Mouse (Mus musculus) frontal cortex, postnatal 10 days (tissue): Measurements from ENCODE around the gene Olfr221.
A peak's percentile ranks its signal among the peaks of the same experiment; 100 is the strongest.
"Not testable (repeated sequence)": the region's sequence is repeated elsewhere in the genome, so short reads cannot be mapped to it uniquely, and the experiment has no call there.

Experiments used
- DNase-seq, 2 experiments: peaks; one replicate each; pipeline ENCODE4 v3.0.0; 2022; ENCODE audit warnings: low spot score in 2 of 2, mixed read lengths in 1 of 2

The Olfr221 gene

DNA sequence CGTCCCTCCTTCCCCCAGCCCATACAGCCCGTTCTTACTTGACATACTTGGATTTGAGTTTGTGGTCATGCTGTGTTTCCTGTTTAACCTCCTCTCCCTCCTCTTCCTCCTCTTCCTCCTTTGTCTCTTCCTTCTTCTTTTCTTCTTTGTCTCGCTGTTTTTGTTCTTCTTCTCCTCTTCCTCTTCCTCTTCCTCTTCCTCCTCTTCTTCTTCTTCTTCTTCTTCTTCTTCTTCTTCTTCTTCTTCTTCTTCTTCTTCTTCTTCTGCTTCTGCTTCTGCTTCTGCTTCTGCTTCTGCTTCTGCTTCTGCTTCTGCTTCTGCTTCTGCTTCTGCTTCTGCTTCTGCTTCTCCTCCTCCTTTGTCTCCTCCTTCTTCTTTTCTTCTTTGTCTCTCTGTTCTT, at the start of gene Olfr221:
TSS of gene Olfr221 (minus strand) at position 101 of the 400 bp plus-strand sequence.
- not testable (repeated sequence) for DNase-seq

DNA sequence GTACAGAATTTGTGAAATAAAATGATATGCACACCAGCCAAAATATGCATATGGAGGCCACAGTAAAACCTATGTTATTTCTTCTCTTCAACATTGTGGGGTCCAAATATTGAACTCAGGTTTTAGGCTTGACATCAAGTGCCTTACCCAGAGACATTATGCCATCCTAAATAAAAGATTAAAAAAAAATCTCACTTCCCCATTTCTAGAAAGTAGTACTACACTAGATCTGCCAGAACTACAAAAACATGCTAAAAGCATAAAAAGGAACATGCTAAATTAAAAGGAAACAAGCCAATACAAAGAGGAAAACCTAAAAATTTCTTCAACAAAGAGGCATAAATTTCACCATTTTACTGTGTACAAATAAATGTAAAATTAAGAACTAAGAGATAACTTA, 40.8 kb upstream of the Olfr221 start:
- DNase-seq, result no peak

DNA sequence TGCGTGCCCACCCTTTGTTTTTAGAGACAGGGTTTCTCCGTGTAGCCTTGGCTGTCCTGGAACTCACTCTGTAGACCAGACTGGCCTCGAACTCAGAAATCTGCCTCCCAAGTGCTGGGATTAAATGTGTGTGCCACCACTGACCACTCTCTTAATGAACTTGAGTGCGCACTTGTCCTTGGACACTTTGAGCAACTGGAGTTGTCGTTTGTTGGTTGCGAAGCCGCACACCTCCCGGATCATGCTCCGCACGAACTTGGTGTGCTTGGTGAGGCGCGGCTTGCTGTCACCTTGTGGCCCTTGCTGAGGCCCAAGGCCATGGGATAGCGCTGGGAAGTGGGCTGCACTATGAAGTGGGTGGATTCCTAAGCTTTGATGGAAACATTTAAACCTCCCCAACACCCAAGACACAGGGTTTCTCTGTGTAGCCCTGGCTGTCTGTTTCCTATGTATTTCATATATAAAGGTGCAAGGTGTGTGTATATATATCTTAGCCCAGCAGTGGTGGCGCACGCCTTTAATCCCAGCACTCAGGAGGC, 29.4 kb upstream of the Olfr221 start:
- no peak for DNase-seq

DNA sequence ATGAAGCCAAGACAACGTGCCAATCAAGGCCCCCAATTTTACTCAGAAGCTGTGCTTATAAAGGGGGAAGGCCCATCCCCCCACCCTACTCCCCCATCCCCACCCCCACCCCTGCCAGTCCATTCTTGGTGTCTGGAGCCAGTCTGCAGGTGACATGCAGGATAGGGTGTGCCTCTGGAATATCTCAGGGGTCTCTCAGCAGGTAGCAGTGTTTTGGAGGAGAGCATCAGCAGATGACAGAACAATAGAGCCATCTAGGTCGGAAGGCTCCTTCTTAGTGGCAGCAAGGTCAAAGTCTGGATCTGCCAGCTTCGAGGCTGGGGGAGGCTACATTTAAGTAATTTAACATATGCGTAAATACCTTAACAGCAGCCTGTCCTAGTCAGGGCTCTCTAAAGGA, 23.9 kb upstream of the Olfr221 start:
- no peak for DNase-seq

DNA sequence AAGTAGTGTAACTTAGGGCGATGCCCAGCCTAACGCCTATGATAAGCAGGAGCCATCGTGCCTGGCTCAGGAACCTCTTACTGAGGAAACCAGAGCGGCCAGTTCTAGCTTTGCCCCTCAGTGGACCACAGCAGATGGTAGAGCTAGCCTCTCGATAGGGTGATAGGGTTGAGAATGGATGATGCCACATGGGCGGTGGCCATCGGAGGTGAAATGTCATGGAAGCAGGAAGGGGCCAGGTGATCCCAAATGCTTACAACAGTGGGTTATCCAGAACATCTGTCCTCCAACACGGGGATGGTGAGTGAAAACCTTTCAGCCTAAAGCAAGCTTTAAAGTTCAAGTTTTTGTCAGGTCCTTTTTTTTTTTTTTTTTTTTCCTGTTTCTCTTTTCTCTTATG, 19.5 kb upstream of the Olfr221 start:
- DNase-seq, result no peak

DNA sequence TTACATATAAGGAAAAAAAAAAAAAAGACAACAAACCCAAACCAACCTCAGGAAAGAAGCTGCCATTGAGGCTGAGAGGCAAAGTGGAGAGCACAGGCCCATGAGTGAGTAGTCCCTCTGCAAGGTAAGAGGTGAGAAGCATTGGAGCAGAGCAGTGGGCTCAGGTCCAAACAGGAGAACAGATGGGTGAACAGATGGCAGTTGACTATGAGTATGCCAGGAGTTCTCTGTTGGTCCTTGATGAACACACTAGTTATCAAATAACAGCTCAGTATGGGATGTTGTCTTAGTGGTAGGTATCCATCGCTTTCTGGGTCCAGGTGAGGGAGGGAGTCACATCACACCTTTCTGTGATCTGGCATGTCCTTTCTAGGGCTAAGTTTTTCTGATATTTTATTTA, 18.5 kb upstream of the Olfr221 start:
- DNase-seq, result no peak

DNA sequence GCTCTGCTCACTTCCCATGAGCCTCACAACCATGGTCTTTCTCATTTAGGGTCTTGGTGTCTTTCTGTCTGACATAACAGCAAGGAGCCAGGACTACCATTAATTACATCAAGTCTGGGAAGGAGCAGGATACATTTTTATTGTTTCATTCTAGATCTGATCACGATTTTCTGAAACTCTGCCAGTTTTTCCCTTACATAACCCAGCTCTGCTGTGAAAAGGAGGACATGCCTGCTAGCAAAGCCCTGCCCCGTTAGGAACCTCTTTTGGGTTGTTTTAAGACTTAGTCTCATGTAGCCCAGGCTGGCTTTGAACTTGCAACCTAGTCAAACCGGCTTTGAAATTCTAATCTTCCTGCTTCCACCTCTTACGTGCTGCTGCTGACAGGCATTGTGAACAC, 17.7 kb upstream of the Olfr221 start:
- no peak for DNase-seq

DNA sequence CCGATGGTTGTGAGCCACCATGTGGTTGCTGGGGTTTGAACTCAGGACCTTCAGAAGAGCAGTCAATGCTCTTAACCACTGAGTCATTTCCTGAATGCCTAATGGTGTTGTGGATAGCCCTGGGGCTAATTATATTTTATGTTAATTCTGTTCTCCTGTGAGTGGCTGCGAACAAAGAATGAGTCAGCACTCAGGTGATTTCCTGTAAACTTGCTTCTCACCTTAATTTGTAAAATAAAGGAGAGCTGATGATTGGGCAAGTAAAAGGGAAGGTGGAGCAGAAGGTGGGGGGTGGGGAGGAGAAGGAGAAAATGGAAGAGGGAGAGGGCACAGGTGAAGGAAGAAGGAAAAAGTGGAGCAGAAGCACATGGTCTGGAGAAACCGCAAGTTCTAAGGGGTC, 10.5 kb upstream of the Olfr221 start:
- DNase-seq, result not testable (repeated sequence)

DNA sequence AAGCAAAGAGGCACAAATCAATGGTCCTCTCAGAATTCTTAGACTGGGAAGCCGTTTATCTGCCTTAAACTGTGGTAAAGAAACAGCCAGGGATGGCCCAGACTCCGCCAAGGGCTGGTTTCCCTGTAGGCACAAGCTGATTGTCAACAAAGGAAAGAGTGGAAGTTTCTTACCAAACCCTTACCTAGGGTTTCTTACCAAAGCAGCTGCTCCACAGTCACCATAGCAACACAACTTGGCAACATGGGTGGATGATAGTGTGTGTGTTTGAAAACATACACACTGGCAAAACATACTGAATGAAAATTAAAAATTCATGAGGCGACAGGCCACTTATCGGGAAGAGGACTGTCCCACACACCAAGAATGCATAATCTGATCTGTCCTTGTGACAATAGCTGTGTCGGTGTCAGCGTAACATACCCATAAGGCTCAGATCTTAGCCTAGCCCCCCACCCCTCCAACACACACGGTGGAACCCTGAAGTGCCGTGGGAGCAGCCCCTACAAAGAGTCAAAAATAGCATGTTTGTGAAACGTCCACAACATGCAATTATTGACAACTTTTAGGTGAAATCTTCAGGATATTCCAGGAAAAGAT, 3.8 kb upstream of the Olfr221 start:
- DNase-seq, result no peak

DNA sequence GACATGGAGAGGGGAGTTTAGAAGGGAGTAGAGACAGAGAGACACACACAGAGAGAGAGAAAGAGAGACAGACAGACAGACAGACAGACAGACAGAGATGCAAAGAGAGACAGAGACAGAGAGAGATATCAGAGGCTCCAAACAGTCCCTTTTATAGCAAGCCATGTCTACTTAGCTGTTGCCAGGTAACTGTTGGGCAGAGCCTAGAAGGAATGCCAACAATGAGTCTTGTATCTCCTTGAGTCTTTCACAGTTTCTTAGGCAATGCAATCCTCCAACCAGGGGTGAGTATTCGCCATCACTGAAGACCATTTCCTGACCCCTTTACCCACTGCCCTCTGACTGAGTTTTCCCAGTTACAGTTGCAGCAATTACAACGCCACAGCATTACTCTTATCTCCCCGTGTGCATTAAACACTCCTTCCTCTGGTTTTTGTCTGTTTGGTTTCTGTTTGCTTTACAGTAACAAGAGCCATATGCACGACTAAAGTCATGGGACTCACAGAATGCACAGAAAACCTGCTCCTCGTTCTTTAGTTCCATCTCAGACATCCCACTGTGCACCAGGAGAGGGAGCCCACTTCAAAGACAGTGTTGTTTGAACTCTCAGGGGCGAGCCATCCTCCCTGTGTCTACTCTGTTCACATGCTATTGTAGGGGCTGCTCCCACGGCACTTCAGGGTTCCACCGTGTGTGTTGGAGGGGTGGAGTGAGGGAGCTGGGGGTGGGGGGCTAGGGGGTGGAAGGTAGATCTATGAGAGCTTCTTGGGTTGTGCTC, 2.8 kb upstream of the Olfr221 start:
- peak in 1 of 2 experiments; percentile 27 for DNase-seq

DNA sequence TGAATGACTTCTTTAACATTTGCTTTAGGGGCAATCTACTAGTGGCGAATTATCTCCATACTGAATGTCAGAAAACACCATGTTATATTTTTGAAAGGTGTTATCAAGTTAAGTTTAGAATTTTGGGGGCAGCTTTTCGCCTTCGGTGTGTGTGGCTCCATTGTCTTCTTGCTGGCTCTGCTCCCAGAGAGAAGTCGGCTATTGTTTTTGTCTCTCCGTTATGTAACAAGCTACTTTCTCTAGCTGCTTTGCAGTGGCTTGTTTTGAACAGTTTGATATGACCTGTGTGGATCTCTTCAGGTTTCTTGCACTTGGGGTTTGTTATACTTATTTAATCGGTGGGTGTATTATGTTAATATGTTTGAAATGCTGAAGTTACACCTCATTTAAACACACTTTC, 1.2 kb upstream of the Olfr221 start:
- no peak for DNase-seq

DNA sequence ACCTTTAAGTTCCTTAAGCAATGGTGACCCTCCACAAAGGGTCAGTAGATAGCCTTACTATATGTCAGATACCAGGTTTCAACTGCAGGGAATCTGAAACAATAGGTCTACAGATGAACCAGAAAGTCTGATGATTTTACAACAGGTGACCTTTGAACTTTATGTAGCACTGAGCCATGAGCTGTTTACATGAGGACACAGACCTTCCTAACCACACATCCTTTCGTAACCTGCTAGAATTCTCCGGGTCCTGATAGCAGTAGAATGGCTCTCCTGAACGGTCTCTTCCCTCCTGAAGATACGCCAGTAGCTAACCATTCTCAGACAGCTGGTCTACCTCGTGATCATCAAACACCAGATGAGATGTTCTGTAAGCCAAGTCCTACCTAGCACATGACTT, 2.9 kb downstream of the Olfr221 start:
- no peak for DNase-seq

DNA sequence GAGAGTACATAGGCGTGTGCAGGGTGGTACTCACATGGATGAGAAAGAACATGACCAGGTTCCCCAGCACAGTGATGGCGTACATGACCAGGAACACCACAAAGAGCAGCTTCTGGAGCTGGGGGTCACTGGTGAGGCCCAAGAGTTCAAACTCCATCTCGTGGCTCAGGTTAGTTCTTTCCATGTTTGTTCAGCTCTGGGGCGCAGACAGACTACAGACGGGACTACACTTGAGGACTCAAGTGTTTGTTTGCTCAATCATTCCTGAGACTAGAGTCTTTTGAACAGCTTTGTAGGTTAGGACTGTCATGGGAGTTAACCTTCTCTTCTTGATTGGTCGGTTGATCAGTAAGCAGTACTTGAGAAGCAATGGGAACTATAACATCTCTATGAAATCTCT, 6.3 kb downstream of the Olfr221 start:
- DNase-seq, result no peak

DNA sequence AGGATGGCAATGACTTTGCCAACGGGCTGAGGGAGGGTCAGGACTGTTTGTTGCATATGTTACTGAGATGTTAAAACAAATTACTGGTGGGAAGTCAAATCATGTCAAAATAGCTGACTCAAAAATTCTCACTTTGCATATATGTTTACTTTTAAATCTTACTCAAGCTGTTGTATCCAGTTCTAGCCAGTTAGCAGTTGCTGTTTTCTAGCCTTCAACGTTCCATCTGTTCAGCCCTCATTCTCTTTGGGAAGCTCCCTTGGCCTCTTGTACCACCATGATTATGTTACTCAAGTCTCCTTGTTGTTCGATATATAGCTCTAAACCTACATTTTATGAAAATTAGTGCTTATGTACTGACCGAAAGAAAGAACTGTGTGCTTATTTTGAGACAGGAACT, 15.9 kb downstream of the Olfr221 start:
- DNase-seq, result no peak

DNA sequence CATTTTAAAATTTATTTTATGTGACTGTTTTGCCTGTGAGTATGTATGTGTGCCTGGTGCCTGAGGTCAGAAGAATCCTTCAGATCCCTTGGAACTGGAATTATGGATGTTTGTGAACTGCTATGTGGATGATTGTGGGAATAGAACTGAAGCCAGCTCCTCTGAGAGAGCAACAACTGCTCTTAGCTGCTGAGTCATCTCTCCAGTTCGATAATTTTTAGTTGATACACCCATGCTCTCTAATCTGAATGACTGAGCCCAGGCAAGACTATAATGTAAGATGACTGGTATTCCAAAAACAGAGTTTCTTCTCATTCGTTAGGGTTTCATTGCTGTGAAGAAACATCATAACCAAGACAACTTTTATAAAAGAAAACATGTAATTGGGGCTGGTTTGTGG, 18.1 kb downstream of the Olfr221 start:
- no peak for DNase-seq

DNA sequence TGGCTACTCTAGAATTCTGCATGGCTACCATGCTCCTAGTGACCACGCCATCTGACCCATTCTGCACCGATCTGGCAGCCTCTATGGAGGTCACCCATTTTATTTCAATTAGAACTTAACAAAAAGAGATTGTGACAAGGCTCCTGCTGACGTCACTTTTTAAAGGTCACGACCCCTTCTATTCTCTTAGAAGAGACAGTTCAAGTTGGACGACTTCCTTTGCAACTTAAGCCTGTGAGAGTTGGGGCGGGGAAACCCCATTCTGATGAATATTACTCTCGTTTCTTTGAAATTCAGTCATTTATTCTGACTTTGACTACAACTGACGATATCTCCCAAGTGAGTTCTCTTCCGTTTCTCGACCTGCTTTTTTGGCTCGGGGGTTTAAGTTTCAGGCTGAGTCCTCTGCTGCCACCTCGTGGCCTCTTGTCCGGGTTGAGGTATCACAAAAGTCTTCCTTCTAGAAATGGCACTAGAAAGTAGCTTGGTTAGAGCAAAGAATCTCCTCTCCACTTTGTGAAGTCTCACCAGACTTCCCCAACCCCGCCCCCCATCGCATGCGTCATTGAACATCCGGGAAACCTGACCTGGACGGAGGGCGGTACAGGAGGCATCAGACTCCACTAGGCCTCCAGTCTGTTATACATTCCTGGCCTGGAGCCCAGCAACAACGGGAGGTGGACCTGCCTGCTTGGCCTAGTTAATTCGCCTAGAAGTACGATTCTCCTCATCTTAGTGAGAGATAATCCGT, 19.4 kb downstream of the Olfr221 start:
- peak; percentile 77 to 82 for DNase-seq

DNA sequence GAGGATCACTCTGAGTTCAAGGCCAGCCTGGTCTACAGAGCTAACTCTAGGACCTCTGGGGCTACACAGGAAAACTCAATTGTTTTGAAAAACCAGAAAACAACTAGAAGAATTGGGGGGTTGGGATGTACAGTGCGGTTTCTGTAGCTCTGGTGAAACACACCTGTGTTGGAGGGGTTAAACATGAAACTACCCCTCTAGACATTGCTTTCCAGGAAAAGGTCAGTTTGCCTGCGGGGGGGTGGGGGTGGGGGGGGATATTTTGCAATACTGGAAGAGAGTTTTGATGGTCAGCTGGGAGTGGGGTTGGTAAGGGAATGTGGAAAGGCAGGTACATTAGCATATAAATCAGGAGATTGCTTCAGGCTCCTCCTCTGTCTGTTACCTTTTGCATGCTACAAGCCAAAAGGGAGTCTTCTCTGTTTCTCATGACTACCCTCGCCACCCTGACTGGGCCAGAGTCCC, 20.0 kb downstream of the Olfr221 start:
- no peak for DNase-seq

DNA sequence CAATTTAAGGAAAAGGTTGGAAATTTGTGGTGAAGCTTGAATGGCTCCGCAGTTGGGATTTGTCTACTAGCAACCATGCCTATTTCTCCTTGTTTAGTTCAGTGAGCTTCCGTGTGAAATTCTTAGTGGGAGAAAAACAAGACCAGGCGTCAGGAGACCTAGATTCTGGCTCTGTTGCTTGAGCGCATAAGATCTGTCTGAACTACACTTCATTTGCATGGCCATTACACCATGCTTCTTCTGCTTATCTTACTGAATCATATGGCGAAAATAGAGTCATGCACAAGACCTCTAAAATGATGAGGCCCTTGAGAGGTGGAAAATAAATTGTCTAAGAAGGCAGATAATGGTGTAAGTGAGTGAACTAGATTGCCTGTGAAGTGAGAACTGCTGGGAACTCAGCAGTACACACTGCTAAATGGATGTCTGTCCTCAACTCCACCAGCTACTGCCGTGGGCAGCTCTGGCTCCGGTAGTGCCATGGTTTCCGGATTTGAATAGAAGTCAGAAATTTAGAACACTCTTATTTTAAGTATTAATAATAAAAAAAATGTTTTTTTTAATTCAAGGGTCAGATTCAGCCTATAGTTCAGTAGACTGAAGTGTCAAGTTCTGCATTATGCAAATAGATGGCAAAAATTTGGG, 20.6 kb downstream of the Olfr221 start:
- no peak for DNase-seq

DNA sequence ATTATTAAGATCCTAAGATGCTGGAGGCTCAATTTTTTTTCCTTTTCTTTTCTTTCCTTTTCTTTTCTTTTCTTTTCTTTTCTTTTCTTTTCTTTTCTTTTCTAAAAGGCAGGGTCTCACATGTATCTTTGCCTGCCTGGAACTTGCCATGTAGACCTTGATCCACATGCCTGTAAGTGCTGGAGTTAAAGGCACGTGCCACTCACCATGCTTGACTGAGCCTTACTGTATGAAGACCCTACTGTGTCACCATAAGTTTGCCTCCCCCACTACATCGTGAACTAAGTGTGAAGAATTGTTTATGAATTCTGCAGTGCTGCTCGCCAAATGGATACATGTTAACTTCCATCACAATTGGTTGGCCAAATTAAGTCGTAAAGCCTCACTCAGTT, 21.1 kb downstream of the Olfr221 start:
- DNase-seq, result no peak

DNA sequence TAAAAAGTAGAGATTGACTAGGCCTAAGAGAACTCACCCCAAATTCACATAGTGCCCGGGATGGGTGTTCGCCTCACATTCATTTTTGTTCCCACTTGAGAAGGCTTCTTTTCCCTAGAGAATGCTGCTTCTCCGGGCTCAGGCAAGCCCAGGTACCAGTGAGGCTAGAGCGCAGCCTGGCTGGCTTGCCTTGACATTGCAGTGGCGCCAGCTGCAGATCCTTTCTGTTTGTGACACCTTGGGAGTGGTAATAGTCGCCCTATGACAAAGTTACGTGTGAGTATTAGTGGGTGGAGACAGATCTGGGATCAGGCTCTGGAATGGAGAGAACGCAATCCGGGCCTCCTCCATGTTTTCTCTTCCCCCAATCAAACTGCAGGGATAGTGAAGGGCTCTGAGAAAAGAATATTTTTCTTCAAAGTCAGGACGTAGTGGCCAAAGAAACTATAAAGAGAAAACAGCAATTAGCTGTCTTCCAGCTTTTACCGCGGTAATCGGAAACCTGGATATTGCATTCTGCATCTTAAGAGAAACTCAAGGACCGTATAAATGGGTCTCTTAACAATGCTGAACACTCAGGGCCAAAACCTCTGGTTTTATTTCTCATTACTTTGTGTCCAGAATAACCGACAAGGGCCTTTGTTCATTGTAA, 21.6 kb downstream of the Olfr221 start, which contains the start of gene Zfp219:
TSS of gene Zfp219 (minus strand) at position 248 of the 652 bp plus-strand sequence.
- peak in 1 of 2 experiments; percentile 63 for DNase-seq

DNA sequence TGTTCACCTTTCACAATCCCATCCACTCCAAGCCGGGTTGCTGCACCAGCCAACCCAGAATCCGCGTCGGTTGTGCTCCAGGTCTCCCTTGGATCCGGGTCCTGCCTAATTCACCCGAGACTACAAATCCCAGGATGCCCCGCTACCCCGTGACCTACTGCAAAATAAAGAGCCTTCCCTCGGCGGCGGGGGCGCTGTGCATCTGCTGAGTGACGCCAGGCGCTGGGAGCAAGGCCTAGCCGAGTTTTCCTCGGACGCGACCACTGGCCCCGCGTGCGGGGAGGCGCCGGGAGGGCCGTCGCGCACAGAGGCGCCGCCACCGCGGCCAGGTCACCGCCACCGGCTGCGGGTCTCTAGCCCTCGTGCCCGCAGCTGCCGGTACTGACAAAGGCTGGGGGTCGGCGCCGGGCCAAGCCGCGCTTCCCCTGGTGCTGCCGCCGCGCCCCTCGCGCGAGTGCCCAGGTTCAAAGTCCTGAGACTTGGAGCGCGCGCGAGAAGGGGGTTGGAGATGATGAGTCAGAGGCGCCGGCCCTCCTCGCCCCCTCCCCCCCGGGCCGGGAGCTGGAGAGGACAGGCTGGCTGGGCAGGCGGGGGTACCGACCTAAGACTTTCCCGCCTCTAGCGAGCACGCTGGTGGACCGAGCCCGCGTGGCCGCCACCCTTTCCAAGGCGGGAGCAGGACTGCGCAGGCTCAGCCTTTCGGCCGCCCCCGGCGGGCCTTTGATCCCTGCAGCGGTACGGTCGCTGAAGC, 22.5 kb downstream of the Olfr221 start:
- DNase-seq, result peak; percentile 97 to 98
